Mouse (Mus musculus) liver, adult 2 months (tissue): ENCODE measurements at regions not wholly inside any gene's neighbourhood (a gene's known extent, or its start where the extent isn't known, plus 50 kb on each side); places are given as distances from the start of the nearest gene placed in this dataset.

Source experiments
- CTCF ChIP-seq: fragments of 200-500 bp; IDR thresholded peaks from 2 replicates; pipeline ENCODE4 v1.5.1; 2011; ENCODE audit warnings: low read depth, low read length, control low read depth
- POLR2A ChIP-seq: fragments of 200-500 bp; IDR thresholded peaks from 2 replicates; pipeline ENCODE4 v1.6.1; 2011; ENCODE audit warnings: low read length, control low read depth; ENCODE audit not compliant: insufficient read depth; ENCODE audit errors: extremely low read depth

GRCm38 (mm10) chr12:9237538-9237937, 207.7 kb downstream of the Ttc32 start:
- TF ChIP-seq CTCF: no peak
- TF ChIP-seq POLR2A: no peak
